ENCODE assay signal across 21 mouse cellular contexts in the genomic region with DNA sequence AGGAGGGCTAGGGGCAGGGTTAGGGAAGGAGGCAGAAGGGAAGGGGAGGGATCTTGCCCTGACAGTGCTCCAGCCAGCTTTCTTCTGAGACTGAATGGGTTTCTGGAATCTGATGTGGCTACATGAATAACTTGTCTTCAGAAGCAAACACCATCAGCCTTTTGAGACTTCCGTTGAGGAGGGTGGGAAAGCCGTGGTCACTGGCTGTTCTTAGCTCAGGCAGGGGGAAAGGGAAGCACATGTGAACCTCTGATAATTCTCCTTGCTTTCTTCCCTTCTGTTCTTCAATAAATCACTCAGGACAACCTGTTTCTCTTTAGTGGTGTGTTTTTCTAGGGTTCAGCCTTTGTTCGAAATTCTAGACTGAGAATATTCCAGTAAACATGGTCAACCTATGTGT.
"Had no signal": no experiment of that assay in that cellular context is flagged by ENCODE, and none has a peak within 500 bp of the region (broad histone marks: within the 10 kb centered on the region; RNA-seq: fewer than 3 reads in every experiment).

No protein-coding gene starts in this region.

- H3K4me1 ChIP-seq: liver, embryonic 15.5 days; midbrain, embryonic 10.5 days; neural tube, embryonic 13.5 days; neural tube, embryonic 15.5 days had no signal

- H3K27me3 ChIP-seq: liver, embryonic 15.5 days; neural tube, embryonic 15.5 days had no signal

- DNase-seq: liver; liver, embryonic 13.5 days; liver, postnatal 0 days; lung, adult 2 months; lung, postnatal 10 days; midbrain, embryonic 14.5 days; retina, postnatal 1 day; right cerebral cortex, adult 18-20 months; right cerebral cortex, postnatal 25 days; right cerebral cortex, postnatal 4 days; spleen, adult 18-20 months; thymus, adult 2 months; thymus, postnatal 25 days; thymus, postnatal 4 days had no signal

- H3K4me2 ChIP-seq: liver, embryonic 13.5 days; liver, embryonic 15.5 days; neural tube, embryonic 13.5 days; neural tube, embryonic 15.5 days had no signal

- H3K36me3 ChIP-seq: liver, embryonic 13.5 days; liver, embryonic 15.5 days; midbrain, embryonic 10.5 days; neural tube, embryonic 13.5 days; neural tube, embryonic 15.5 days had no signal

- H3K27ac ChIP-seq: liver, embryonic 13.5 days; liver, embryonic 15.5 days; macrophage; midbrain, embryonic 10.5 days; neural tube, embryonic 13.5 days; neural tube, embryonic 15.5 days had no signal

- ATAC-seq: liver, postnatal 0 days; midbrain, embryonic 16.5 days had no signal

- H3K9ac ChIP-seq: liver, embryonic 13.5 days; liver, embryonic 15.5 days; liver, postnatal 0 days; neural tube, embryonic 13.5 days; neural tube, embryonic 15.5 days had no signal

- H3K4me3 ChIP-seq: liver, embryonic 13.5 days; liver, embryonic 15.5 days; midbrain, embryonic 10.5 days; myocyte; neural tube, embryonic 13.5 days; neural tube, embryonic 15.5 days had no signal

- H3K9me3 ChIP-seq: liver, embryonic 13.5 days; liver, embryonic 15.5 days; midbrain, embryonic 10.5 days; neural tube, embryonic 13.5 days; neural tube, embryonic 15.5 days had no signal
